Mouse (Mus musculus) right cerebral cortex, adult 2 months (tissue): ENCODE measurements at regions not wholly inside any gene's neighbourhood (a gene's known extent, or its start where the extent isn't known, plus 50 kb on each side); places are given as distances from the start of the nearest gene placed in this dataset.
A peak's percentile ranks its signal among the peaks of the same experiment; 100 is the strongest.

Experiments
- DNase-seq, 2 experiments: peaks; one replicate each; pipeline ENCODE4 v3.0.0; 2021 to 2022; ENCODE audit warnings: low spot score in 2 of 2

DNA sequence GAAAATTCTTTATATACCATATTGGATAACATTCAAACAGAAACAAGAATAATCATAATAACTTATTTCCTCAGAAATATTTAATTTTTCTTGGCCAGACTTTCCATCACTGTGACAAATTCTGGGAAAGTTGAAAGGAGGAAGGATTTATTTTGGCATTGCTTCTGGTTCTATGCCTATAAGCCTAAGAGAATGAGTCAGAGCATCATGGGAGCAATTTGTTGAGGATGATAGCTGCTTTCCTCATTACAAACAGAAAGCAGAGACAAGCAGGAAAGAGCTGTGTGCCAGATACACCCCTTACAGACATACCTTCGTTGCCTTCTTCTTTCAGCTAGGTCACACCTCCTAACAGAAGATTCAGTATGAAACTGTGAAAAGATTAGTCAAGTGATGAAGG, 115.3 kb downstream of the Rgs21 start:
- DNase-seq, result no peak

DNA sequence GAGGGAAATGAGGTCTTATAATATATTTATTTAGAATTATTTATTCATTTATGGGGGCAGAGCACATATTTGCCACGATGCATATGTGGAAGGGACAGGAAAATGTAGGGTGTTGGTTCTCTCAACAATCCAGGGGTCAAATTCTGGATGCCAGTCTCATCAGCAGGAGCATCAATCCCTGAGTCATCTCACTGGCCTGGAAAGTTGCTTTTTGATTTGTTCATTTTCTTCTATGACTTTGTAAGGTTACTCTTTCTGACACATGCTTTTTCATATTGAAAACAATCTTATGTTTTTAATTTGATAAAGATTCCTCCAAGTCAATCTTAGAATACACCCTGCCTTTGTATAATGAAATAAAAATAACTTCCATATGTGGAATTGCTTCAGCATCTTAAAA, 115.7 kb downstream of the Rgs21 start:
- no peak for DNase-seq

DNA sequence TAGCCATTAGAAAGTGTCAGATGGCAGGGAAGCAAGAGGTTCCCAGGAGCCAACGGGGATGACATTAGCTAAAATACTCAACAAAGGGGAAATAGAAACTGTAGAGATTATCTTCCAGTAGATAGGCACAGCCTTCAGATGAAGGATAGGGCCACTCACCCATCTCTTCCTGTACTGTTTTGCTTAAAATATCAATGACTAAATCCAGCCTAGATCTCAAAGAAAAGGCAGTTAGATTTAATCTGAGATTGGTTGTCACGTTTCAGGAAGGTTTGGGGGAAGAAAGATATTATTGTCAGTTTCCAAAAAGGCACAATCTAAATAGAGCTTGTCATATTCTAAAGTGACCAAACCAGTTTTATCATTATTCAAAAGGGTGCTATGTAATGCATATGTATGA, 130.8 kb downstream of the Rgs21 start:
- DNase-seq, result no peak

DNA sequence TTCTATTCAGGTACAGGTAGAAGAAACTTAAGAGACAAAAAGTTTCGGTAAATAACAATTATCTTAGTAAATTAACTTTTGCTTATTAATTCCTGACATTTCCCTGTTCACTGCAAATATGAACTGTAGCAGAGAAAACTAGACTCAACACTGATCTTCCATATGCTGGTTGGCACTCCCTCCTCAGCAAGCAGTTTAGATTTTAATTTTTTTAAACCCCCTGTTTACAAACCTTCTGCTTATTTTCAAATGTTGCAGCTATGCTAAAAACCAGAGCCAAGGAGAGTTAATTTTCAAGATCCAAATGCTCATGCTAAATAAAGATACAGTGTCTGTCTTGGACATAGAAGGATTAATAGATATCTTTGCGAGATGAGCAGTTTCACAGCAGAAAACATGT, 134.7 kb downstream of the Rgs21 start:
- no peak for DNase-seq

DNA sequence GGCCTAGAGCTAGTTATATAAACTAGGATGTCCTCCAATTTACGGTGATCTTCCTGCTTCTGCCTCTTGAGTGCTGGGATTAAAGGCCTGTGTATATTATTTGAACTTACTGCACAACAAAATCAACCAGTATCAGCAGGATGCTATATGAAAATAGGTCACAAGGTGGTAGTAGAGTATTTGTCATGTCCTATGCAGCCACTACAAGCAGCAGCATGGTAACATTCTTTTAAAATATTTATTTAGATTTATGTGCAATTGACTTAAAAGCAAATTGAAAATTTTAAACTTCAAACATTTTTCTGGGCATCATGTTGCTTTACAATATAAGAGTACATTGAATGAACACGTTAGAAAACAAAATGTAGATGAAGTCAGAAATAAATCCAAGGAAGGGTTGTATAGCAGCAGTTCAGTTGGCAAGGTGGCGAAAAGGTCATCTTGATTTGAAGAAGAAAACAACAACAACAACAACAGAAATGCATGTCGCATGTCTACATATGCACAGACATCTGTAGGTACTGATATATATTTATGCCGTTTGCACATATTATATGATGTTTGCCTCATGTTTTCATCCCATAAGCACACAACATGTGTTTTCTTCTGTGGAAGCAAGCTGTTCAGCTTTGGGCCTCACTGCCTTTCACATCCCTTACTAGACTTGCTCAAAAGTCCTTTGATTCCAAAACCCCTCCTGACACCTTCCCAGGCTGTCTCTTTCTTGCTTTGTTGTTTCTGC, 135.8 kb downstream of the Rgs21 start:
- peak in 1 of 2 experiments; percentile 18 for DNase-seq

DNA sequence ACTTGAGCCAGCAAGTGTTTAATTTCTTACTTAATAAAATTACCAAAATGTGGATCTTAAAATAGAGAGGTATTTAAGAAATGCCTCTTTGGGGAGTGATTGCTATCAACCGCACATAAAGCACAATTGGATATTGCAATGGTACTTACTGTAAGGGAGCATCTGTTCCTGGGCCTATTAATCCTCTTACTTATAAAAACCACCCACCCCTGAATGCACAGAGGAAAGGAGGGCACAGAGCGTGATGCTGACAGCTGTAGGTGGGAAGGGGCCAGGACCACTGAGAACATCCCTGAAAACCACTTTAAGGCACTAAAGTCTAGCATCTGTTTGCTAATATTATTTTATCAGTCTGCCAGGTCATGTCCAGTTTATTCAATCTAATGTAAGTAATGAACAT, 146.1 kb downstream of the Rgs21 start:
- no peak for DNase-seq

DNA sequence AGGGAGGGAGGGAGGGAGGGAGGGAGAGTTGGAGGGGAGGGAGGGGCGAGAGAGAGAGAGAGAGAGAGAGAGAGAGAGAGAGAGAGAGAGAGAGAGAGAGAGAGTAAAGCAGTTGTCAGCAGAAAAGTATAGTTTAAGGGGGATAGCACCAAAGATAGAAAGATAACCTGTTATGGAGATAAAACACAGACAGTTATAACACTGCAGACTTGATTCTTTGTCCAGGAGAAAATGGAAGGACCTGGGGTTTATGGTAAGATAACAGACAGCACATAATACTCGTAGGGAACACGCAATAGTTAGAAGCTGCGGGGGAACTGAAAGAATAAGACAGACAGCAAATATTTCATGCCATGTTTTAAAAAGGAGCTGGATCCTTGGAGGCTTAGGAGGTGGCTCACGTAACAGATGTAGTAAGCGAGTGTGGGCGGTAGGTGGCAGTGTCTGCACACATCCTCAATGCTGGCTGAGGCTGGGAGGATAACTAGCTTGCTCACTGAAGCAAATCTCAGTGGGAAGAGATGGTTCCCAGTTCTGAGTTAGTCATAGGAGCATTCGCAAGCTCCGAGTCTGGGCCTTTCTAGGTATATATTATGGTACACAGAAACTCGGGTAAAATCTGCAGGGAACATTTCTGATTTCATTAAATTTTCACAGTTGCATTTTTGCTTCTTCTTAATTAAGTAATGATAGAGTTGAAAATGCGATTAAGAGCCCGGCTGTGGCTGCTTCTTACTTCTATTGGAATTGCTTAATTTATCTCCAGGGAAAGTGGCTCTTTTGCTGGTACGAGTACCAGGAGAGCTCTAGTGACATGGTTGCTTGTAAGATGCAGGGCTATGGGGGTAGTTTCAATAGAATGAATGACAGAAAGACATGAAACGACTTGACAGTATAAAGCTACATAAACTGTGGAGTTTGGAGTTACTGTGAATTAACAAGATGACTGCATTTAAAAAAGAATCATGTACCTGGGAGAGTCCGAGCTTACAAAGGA, 157.6 kb upstream of the Rgs1 start:
- DNase-seq, result peak; percentile 91 to 96

DNA sequence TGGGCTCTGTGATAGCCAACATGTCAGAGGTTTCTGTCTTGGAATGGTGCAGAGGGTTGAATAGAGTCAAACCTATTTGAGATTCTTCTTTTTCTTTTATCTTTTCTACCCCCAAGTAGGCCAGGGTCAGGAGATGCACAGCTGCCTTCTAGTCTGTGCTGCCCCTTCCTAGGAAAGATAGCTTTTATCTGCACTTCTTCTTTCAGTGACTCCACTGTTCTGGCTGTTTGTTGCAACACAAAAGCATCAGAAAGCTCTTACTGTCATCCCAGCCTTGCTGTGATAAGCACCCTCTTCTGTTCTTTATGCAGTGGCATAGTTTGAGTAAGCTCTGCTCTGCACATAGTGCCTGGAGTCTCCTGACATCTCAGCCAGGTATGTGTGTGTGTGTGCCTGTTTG, 156.7 kb upstream of the Rgs1 start:
- DNase-seq, result no peak

DNA sequence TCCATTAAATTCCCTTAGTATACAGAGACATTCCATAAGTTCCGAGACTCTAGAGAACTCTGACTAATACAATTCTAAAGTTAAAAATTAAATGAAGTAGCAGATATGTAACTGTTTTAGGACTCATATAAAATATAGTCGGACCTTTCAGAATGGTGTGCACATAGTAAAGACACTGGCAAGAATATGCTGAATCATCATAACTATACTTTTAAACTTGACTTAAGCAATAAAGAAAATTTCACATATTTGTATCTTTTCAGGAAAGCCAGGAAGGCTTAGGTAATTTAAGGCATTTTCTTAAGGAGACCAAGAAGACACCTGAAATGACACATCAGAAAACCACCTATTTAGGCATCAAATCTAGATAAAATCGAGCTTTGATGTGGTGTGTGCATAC, 156.0 kb upstream of the Rgs1 start:
- no peak for DNase-seq

DNA sequence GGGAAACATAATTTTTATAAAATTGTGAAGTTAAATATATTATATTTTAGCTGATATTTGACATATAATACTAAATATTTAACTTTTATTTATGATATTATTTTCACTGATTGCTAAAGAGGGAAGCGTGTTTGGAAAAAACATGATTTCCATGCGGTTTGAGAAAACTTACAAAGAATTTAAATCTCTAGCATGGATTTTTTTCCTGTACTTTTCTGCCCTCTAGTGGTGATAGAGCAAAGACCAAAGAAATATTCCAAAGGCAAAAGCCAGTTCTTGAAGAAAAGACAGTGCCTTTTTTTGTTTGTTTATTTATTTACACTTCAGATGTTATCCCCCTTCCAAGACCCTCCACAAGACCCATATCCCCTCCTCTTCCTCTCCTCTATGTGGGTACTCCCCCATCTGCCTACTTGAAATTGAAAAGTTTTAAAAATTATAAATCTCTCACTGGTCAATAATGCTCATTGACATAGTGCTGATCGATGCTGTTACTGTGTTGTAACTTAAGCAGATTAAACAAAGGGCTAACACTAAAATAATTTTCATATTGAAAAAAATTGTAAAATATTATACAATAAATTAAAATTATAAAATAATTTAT, 131.1 kb upstream of the Rgs1 start:
- no peak for DNase-seq

DNA sequence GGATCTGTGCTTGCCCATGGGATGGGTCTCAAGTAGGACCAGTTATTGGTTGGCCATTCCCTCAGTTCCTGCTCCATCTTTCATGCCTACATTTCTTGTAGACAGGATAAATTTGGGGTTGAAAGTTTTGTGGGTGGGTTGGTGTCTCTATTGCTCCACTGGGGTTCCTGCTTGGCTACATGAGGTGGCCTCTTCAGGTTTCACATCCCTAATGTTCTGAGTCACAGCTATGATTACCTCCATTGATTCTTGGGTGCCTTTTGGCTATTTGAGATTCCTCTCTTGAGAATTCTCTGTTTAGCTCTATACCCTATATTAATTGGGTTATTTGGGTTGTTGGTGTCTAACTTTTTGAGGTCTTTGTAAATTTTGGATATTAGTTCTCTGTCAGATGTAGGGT, 125.1 kb upstream of the Rgs1 start:
- DNase-seq, result no peak

DNA sequence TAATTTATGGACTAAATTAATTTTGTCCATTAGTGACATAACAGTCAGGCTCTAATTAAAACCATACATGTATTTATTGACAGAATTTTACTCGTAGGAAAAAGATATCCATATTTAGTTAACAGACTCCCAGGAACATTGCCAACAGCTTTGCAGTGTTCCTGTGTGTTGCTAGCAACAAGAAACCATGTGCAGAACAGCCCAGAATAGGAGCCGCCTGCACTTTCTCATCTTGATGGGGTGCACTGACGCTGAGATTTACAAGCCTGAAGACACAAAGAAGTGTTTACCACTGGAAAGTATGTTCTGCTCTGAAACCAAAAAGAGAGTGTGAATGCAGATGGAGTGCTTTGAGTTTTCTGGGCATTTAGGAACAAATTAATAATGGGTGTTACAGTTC, 118.5 kb upstream of the Rgs1 start:
- DNase-seq, result peak; percentile 52 to 72

DNA sequence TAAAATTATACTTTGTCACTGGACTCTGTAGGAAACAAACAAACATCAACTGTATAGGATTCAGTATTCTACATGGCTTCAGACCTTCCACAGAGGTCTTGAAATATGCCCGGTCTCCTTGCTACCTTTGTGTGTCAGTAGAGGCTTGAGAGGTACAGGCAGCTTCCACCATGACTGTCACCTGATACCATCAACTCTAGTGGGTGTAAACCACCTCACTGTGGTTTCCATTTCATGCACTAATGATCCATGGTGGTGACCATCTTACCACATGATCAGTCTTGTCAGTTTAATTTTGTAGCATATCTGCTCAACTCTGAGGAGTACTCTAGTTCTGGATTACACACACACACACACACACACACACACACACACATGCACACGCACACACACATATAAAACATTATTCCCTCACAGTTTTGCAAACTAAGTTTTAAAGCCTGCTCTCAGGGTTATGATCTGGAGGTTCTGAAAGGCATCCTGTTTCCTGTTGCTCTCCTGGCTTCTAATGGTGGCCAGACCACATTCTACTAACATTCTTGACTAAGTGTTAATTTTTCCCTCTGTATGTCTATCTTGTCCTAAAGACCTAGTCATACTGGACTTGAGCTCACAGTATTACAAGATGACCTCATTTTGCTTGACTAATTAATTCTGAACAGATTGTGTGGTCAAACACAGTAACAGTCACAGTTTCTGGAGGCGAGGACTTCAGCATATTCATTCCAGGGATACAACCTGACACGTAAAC, 106.7 kb upstream of the Rgs1 start:
- DNase-seq, result no peak

DNA sequence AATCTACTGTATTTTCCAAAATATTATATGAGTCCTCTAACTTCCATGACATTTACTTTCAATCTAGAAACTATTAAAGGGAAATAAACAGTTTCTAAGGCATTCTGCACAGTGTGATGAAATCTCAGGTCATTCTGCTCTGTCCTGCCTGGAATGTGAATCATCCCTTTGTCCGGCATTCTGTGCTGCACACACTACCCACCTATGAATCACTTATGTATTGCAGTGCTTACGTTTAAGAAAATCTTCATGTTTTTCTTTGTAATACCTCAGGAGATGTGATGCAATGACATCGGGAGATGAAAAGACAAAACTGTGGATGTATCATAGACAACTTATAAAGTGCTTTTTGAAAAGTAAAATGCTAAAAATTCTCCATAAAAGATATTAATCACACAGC, 106.0 kb upstream of the Rgs1 start:
- no peak for DNase-seq

DNA sequence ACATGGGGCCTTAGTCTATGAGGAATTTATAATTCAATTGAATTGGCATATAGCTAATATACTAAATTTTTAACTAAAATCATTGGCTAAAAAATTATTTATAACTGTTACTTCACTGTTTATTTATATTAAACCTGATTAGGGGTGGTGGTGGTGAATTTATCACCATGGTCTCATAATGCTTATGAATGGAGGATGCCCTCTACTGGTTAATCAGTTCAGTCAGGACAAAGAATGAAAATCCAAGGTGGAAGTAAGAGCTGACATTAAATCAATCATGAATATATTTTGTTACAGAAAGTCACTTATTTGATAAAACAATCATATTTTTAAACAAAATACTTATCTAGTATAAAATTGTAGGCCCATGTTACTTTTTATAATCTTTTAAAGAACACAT, 104.3 kb upstream of the Rgs1 start:
- no peak for DNase-seq

DNA sequence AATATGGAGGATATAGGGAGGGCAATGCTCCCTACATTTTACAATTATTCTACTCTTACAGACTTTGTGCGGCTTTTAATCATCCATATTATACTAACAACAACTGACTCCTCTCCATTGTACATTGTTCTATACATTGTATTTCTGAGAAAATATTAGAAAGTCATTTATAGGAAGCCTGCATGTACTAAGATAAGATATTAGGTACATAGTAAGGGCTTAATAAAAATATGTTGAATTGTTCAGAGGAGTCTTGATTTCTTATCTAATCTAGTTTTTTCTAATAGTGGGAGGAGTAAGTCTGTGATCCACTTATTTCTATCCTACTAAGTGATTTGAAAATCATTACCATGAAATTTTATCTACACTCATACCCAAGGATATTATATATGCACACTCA, 94.8 kb upstream of the Rgs1 start:
- no peak for DNase-seq

DNA sequence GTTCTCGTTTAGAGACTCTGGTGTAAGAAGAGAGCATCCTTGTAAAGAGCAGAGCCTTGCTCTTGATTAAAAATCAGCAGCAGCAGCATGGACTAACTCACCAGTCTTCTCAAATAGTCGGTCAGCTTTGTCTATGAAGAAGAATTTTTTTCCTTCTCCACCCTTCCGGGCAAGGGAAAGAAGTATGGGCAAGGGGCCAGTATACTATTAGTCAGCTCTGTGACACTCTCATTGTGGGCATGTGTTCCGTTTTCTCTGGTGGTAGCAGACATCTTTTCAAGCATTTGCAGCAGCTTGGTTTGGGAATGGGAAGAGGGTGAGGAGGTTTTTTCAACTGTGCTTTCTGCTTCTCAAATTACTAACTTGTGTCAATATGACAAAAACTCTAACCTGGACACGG, 94.3 kb upstream of the Rgs1 start:
- peak in 1 of 2 experiments; percentile 2 for DNase-seq

DNA sequence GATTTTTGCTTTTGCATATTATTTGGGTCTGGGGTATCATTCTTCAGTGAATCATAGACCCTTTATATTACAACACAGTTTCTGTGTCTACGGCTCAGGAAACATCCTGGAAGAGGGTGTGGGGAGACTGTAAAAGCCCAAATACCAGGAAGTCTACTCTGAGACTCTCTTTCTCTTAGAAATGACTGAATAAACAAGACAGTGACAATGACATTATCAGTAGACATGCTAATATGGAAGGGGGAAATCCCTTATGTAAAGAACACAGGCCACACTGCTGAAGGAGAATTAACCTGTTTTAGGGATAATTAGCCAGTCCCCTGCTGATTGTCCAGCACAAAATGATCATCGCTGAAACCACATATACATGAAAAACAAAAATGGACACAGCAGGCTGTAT, 88.5 kb upstream of the Rgs1 start:
- DNase-seq, result no peak

DNA sequence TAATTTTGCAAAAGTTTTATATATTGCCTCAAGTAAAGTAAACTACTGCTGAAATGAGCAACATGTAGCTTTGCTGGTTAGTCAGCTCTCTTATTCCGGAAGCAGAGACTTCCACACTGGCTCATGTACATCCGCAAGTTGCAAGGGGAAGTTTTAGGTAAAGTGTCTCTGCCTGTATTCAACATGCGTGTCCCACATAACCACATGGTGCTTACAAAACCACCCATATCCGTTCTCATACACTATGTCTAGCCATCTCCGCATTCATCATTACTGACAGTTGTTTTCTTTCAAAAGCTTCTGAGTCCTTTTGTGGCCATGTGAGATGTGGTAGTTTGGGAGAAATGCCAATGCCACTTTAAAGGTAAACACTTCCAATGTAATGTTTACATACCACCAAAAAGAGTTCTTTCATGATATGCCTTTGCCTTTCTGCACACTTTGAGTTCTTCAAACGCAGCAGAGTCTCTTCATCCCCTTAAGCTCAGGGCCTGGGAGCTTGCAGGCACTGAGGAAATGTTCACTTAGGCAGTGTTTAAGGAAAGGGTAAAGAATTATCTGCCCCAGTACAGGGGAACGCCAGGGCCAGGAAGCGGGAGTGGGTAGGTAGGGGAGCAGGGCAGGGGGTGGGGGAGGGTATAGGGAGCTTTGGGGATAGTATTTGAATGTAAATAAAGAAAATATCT, 81.5 kb upstream of the Rgs1 start:
- no peak for DNase-seq

DNA sequence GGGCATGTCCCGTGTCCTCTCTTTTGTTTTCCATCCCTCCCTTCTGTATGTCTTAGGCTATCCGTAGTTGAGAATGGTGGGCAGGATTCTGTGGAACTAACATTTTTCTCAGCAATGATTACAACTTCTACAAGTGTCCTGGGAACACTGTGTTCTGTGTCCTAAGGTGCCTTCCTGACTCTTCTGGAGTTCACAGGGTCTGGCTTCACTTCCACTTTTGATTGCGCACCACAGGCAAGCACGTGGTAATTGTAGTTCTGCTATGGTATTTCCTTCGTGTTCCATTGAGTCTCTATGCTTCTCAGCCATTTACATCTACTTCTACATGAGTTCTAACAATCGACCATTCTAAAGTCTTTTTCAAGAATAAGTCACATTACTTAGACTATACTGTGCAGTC, 70.4 kb upstream of the Rgs1 start:
- DNase-seq, result no peak

DNA sequence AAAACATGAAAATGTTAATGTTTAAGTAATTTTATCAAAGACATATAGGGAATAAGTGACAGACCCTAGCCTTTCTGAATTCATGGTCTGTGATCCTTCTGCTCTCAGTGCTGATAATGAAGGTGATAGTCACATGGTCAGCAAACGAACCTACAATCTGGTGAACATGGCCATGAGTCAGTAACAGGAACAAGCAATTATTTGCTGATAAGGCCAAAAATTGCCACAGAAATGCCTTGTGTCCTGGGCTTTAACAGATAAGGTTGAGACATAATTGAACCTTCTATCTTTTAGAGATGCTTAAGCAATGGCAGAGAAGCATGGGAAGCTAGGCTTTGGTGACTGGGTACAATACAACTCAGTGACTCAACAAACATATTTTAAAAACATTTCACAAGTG, 69.2 kb upstream of the Rgs1 start:
- no peak for DNase-seq
